Mouse (Mus musculus): ENCODE measurements around the gene Sav1. TPM values are rescaled to one million over a fixed set of nuclear protein-coding genes. Genes with fewer than 3 reads are reported as not detected.
A peak's percentile ranks its signal among the peaks of the same experiment; 100 is the strongest.

Gene Sav1
- polyA plus RNA-seq, 1 experiment, result 11.4 TPM

DNA sequence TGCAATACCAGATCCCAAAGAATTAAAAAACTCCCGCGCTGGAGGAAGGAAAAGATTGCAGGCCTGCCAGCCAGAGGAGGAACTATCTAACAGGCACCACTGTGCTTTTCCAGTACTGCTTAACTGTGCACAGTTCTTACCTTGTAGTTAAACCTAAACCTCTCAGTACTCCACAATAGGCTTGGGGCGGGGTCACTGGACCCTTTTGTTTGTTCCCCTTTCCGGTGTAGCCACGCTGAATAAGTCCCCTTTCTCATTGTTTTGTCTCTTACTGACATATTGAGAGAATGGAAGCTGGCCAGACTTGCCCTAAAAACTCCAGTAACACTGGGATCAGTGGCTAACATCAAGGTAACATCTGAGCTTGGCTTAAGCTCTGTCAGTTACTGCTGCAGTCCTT is 49.1 kb downstream of the Sav1 start:
- no peaks in the 10 kb centered on the region for H3K36me3 ChIP-seq (ENCODE audit: control insufficient read depth, insufficient read depth, low read length)
- DNase-seq (ENCODE audit: low read depth in 1 of 2, low spot score in 2 of 2), result no peak
- H3K4me1 ChIP-seq (ENCODE audit: control insufficient read depth, insufficient read depth, insufficient read length), result no peaks in the 10 kb centered on the region
- H3K27me3 ChIP-seq (ENCODE audit: control insufficient read depth, insufficient read depth, low read length), result no peaks in the 10 kb centered on the region
- H3K4me3 ChIP-seq (ENCODE audit: extremely low read depth, insufficient read depth, insufficient read length), result no peak overlapping the region
- 80% methylated on average over 5 of the region's 5 CpGs for WGBS
- no peak overlapping the region for H3K27ac ChIP-seq (ENCODE audit: insufficient read depth, low read length)
- no peak for TF ChIP-seq POLR2A (IDR thresholded peaks at IDR 0.05; ENCODE audit: low read depth, low read length)
- TF ChIP-seq CTCF (IDR thresholded peaks at IDR 0.05; ENCODE audit: extremely low read depth, insufficient read depth, insufficient read length, insufficient replicate concordance), result no peak

DNA sequence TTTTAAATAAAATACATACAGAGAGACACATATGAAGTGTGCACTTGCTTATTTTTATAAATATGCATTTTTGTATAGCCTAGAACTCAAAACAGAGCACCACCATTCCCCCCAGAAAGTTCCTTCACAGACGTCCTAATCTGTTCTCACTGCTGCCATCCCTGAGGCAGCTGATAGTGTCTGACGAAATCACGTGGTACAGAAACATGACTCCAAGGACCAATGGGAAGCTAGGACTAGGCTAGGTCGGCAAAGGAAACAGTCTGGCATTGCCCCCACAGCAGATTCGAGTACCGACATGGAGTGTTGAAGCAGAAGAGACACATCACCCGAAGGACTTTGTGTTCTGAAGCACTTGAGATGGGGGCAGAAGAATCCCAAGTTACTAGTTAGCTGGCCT is 60.1 kb downstream of the Sav1 start:
- no peaks in the 10 kb centered on the region for H3K4me1 ChIP-seq (ENCODE audit: control insufficient read depth, insufficient read depth, insufficient read length)
- TF ChIP-seq CTCF (IDR thresholded peaks at IDR 0.05; ENCODE audit: extremely low read depth, insufficient read depth, insufficient read length, insufficient replicate concordance) (no peak), POLR2A (IDR thresholded peaks at IDR 0.05; ENCODE audit: low read depth, low read length) (no peak)
- no peaks in the 10 kb centered on the region for H3K36me3 ChIP-seq (ENCODE audit: control insufficient read depth, insufficient read depth, low read length)
- 70% methylated on average over 7 of the region's 7 CpGs for WGBS
- no peak for DNase-seq (ENCODE audit: low read depth in 1 of 2, low spot score in 2 of 2)
- H3K27ac ChIP-seq (ENCODE audit: insufficient read depth, low read length), result no peak overlapping the region
- no peaks in the 10 kb centered on the region for H3K27me3 ChIP-seq (ENCODE audit: control insufficient read depth, insufficient read depth, low read length)
- H3K4me3 ChIP-seq (ENCODE audit: extremely low read depth, insufficient read depth, insufficient read length), result no peak overlapping the region

- 12% methylated on average over 5 of the region's 5 CpGs for WGBS
- Histone ChIP-seq H3K4me3 (ENCODE audit: extremely low read depth, insufficient read depth, insufficient read length) (no peak overlapping the region), H3K27me3 (ENCODE audit: control insufficient read depth, insufficient read depth, low read length) (no peaks in the 10 kb centered on the region), H3K4me1 (ENCODE audit: control insufficient read depth, insufficient read depth, insufficient read length) (no peaks in the 10 kb centered on the region), H3K36me3 (ENCODE audit: control insufficient read depth, insufficient read depth, low read length) (no peaks in the 10 kb centered on the region), H3K27ac (ENCODE audit: insufficient read depth, low read length) (no peak overlapping the region)
- TF ChIP-seq POLR2A (IDR thresholded peaks at IDR 0.05; ENCODE audit: low read depth, low read length), result no peak
- TF ChIP-seq CTCF (IDR thresholded peaks at IDR 0.05; ENCODE audit: extremely low read depth, insufficient read depth, insufficient read length, insufficient replicate concordance), result peak; percentile 41; the same call in 1 of the 2 replicates
- peak; percentile 26 for DNase-seq (ENCODE audit: low read depth in 1 of 2, low spot score in 2 of 2)
Observed at GRCm38 (mm10) chr12:69924012-69924411, 62.8 kb downstream of the Sav1 start.

- no peak overlapping the region for H3K27ac ChIP-seq (ENCODE audit: insufficient read depth, low read length)
- no peaks in the 10 kb centered on the region for H3K4me1 ChIP-seq (ENCODE audit: control insufficient read depth, insufficient read depth, insufficient read length)
- no peak overlapping the region for H3K4me3 ChIP-seq (ENCODE audit: extremely low read depth, insufficient read depth, insufficient read length)
- no peaks in the 10 kb centered on the region for H3K27me3 ChIP-seq (ENCODE audit: control insufficient read depth, insufficient read depth, low read length)
- 63% methylated on average over 3 of the region's 3 CpGs for WGBS
- TF ChIP-seq CTCF (IDR thresholded peaks at IDR 0.05; ENCODE audit: extremely low read depth, insufficient read depth, insufficient read length, insufficient replicate concordance) (no peak), POLR2A (IDR thresholded peaks at IDR 0.05; ENCODE audit: low read depth, low read length) (no peak)
- DNase-seq (ENCODE audit: low read depth in 1 of 2, low spot score in 2 of 2), result no peak
- H3K36me3 ChIP-seq (ENCODE audit: control insufficient read depth, insufficient read depth, low read length), result no peaks in the 10 kb centered on the region
Observed at GRCm38 (mm10) chr12:69923603-69924002, 63.2 kb downstream of the Sav1 start.

GRCm38 (mm10) chr12:69923128-69923527 is 63.7 kb downstream of the Sav1 start:
- TF ChIP-seq POLR2A (IDR thresholded peaks at IDR 0.05; ENCODE audit: low read depth, low read length) (no peak), CTCF (IDR thresholded peaks at IDR 0.05; ENCODE audit: extremely low read depth, insufficient read depth, insufficient read length, insufficient replicate concordance) (no peak)
- no peaks in the 10 kb centered on the region for H3K27me3 ChIP-seq (ENCODE audit: control insufficient read depth, insufficient read depth, low read length)
- H3K4me3 ChIP-seq (ENCODE audit: extremely low read depth, insufficient read depth, insufficient read length), result no peak overlapping the region
- H3K36me3 ChIP-seq (ENCODE audit: control insufficient read depth, insufficient read depth, low read length), result no peaks in the 10 kb centered on the region
- no peaks in the 10 kb centered on the region for H3K4me1 ChIP-seq (ENCODE audit: control insufficient read depth, insufficient read depth, insufficient read length)
- no peak overlapping the region for H3K27ac ChIP-seq (ENCODE audit: insufficient read depth, low read length)
- DNase-seq (ENCODE audit: low read depth in 1 of 2, low spot score in 2 of 2), result no peak
- WGBS, result 72% methylated on average over 3 of the region's 3 CpGs

DNA sequence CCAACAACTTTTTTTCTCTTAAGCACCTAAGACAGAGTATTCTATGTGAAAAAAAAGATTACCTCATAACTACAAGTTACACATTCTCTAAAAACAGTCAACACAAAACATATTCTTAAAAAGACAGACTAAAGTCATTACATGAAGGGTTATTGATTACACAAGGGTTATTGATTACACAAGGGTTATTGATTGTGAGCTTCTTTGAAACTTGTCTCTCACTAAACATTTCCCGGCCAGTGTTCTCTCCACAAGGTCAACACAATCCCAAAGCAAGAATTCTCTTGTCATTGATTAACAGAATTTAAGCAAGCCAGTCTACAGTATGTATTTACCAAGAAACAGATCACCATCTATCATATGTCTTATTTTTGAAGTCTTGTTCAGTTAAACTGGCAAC is 64.7 kb downstream of the Sav1 start:
- TF ChIP-seq POLR2A (IDR thresholded peaks at IDR 0.05; ENCODE audit: low read depth, low read length) (no peak), CTCF (IDR thresholded peaks at IDR 0.05; ENCODE audit: extremely low read depth, insufficient read depth, insufficient read length, insufficient replicate concordance) (no peak)
- H3K27ac ChIP-seq (ENCODE audit: insufficient read depth, low read length), result no peak overlapping the region
- no peaks in the 10 kb centered on the region for H3K36me3 ChIP-seq (ENCODE audit: control insufficient read depth, insufficient read depth, low read length)
- no peak overlapping the region for H3K4me3 ChIP-seq (ENCODE audit: extremely low read depth, insufficient read depth, insufficient read length)
- 88% methylated on average over 1 of the region's 1 CpGs for WGBS
- DNase-seq (ENCODE audit: low read depth in 1 of 2, low spot score in 2 of 2), result no peak
- H3K27me3 ChIP-seq (ENCODE audit: control insufficient read depth, insufficient read depth, low read length), result no peaks in the 10 kb centered on the region
- no peaks in the 10 kb centered on the region for H3K4me1 ChIP-seq (ENCODE audit: control insufficient read depth, insufficient read depth, insufficient read length)

- H3K27me3 ChIP-seq (ENCODE audit: control insufficient read depth, insufficient read depth, low read length), result no peaks in the 10 kb centered on the region
- no peak overlapping the region for H3K4me3 ChIP-seq (ENCODE audit: extremely low read depth, insufficient read depth, insufficient read length)
- TF ChIP-seq POLR2A (IDR thresholded peaks at IDR 0.05; ENCODE audit: low read depth, low read length) (no peak), CTCF (IDR thresholded peaks at IDR 0.05; ENCODE audit: extremely low read depth, insufficient read depth, insufficient read length, insufficient replicate concordance) (no peak)
- no peak overlapping the region for H3K27ac ChIP-seq (ENCODE audit: insufficient read depth, low read length)
- 84% methylated on average over 2 of the region's 2 CpGs for WGBS
- H3K36me3 ChIP-seq (ENCODE audit: control insufficient read depth, insufficient read depth, low read length), result no peaks in the 10 kb centered on the region
- no peaks in the 10 kb centered on the region for H3K4me1 ChIP-seq (ENCODE audit: control insufficient read depth, insufficient read depth, insufficient read length)
- no peak for DNase-seq (ENCODE audit: low read depth in 1 of 2, low spot score in 2 of 2)
Observed at GRCm38 (mm10) chr12:69917870-69918269, 68.9 kb downstream of the Sav1 start.

Other genes with a start within 250 kb of the Sav1 start
- gene Cdkl1, start 195.7 kb downstream of the Sav1 start, polyA plus RNA-seq (2012; rRNA removed), result 2.2 and 2.7 TPM in 2 replicates
- 0.72 and 0.78 TPM in 2 replicates for gene Atl1, start 94.4 kb downstream of the Sav1 start, polyA plus RNA-seq (2012; rRNA removed)
- 6.7 and 9.7 TPM in 2 replicates for gene Map4k5, start 93.8 kb downstream of the Sav1 start, polyA plus RNA-seq (2012; rRNA removed)
- 11.5 and 14.1 TPM in 2 replicates for gene Nin, start 126.7 kb upstream of the Sav1 start, polyA plus RNA-seq (2012; rRNA removed)
- gene Abhd12b, start 167.1 kb upstream of the Sav1 start, polyA plus RNA-seq (2012; rRNA removed), result not detected in 2 replicates
- gene Pygl, start 244.5 kb upstream of the Sav1 start, polyA plus RNA-seq (2012; rRNA removed), result 12.9 and 13.2 TPM in 2 replicates